Mouse (Mus musculus) heart, postnatal 0 days (tissue): ENCODE measurements around the gene Gstm3.

ENCODE experiments used
- CTCF ChIP-seq: IDR thresholded peaks from 2 replicates; pipeline ENCODE4 v1.5.1; 2016; ENCODE audit warnings: antibody characterized with exemption, control low read depth, low read depth
- EP300 ChIP-seq: IDR thresholded peaks from 2 replicates; pipeline ENCODE4 v1.6.1; 2016; ENCODE audit warnings: antibody characterized with exemption, low read depth

GRCm38 (mm10) chr3:107965592-107965991 is 3.5 kb downstream of the Gstm3 start:
- no peak for TF ChIP-seq EP300
- no peak for TF ChIP-seq CTCF
